Mouse (Mus musculus): Measurements from ENCODE around the gene Fam98b. TPM values are rescaled to one million over a fixed set of nuclear protein-coding genes. Genes with fewer than 3 reads are reported as not detected.

Gene Fam98b
- polyA plus RNA-seq, 1 experiment from 2014 or later: 19.2 TPM

DNA sequence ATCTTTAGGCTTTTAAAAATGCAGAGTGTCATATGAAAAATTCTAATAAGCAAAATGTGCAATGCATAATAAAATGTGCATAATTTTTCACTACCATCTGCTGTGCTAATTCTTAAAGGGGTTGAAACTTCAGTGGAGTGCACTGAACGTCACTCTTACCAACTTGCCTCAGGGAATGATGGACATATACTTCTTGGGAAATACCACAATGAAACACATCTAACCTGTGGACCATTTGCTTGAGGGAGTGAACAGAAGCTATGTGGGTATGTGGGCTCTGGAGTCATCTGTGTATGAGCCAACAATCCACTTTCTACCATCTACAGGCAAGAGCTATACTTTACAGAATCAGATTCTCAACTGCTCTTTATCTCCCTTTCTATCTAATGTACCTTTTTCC is 61.8 kb downstream of the Fam98b start:
- no peaks in the 10 kb centered on the region for H3K27me3 ChIP-seq (ENCODE audit: low read depth, poor library complexity, severe bottlenecking)
- no peak for DNase-seq (ENCODE audit: low spot score)
- H3K27ac ChIP-seq: no peak overlapping the region
- H3K36me3 ChIP-seq: no peaks in the 10 kb centered on the region
- H3K4me3 ChIP-seq: no peak overlapping the region
- H3K9me3 ChIP-seq (replicated peaks): no peaks in the 10 kb centered on the region
- WGBS: 87% methylated on average over 1 of the region's 1 CpGs
- H3K4me1 ChIP-seq: no peaks in the 10 kb centered on the region

- Histone ChIP-seq H3K4me1 (no peaks in the 10 kb centered on the region), H3K9me3 (replicated peaks) (no peaks in the 10 kb centered on the region), H3K27me3 (ENCODE audit: low read depth, poor library complexity, severe bottlenecking) (no peaks in the 10 kb centered on the region), H3K4me3 (no peak overlapping the region), H3K36me3 (no peaks in the 10 kb centered on the region), H3K27ac (no peak overlapping the region)
- WGBS: 72% methylated on average over 2 of the region's 2 CpGs
- no peak for DNase-seq (ENCODE audit: low spot score)
These were observed 62.5 kb downstream of the Fam98b start for GRCm38 (mm10) chr2:117312030-117312429.

DNA sequence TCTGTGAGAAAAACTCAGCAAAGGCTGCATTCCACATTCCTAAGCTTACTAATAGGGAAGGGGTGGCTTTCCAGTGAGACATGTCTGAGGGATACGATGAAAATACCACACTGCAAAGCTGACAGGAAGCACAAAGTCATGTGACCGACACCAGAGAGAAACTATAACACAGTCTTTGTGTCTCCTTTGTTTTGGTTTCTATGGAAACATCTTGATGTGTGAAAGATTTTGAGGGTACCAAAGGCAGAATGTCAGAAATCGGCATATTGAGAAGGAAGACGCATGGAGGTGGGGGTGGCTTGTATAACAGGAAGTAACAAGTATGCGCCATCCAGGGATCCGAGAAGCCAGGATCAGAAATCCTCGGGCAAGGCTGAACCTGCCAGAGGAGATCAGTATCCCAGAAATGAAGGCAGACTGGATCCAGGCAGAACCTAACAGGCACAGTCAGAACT is 62.9 kb downstream of the Fam98b start:
- no peaks in the 10 kb centered on the region for H3K36me3 ChIP-seq
- no peaks in the 10 kb centered on the region for H3K9me3 ChIP-seq (replicated peaks)
- H3K4me3 ChIP-seq: no peak overlapping the region
- 85% methylated on average over 7 of the region's 7 CpGs for WGBS
- DNase-seq (ENCODE audit: low spot score): no peak
- H3K4me1 ChIP-seq: no peaks in the 10 kb centered on the region
- H3K27me3 ChIP-seq (ENCODE audit: low read depth, poor library complexity, severe bottlenecking): no peaks in the 10 kb centered on the region
- H3K27ac ChIP-seq: no peak overlapping the region

GRCm38 (mm10) chr2:117313586-117314235 is 64.2 kb downstream of the Fam98b start:
- no peaks in the 10 kb centered on the region for H3K36me3 ChIP-seq
- no peak overlapping the region for H3K27ac ChIP-seq
- WGBS: 94% methylated on average over 5 of the region's 5 CpGs

DNA sequence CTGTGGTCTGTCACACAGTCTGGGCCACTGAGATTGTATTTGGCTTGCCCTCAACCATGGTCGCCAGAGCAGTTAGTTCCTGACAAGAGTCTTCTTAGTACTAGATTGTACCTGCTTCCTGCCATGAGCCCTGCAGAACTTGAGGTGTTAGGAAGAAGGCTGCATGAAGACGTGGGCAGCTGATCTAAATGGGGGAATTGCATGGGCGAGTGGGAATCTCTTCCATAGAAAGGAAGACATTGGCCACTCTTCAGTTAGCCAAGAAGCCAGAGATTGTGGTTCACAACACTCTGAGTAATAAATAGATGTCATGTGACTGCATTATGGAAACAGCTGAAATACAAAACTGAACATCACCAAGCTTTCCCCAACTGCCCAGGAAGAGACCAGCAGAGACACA is 69.5 kb downstream of the Fam98b start:
- Histone ChIP-seq H3K36me3 (no peaks in the 10 kb centered on the region), H3K27me3 (ENCODE audit: low read depth, poor library complexity, severe bottlenecking) (no peaks in the 10 kb centered on the region), H3K4me3 (no peak overlapping the region), H3K4me1 (no peaks in the 10 kb centered on the region), H3K27ac (no peak overlapping the region), H3K9me3 (replicated peaks) (no peaks in the 10 kb centered on the region)
- WGBS: 82% methylated on average over 3 of the region's 3 CpGs
- no peak for DNase-seq (ENCODE audit: low spot score)

More at GRCm38 (mm10) chr2:117313586-117314235, 64.2 kb downstream of the Fam98b start:
- Histone ChIP-seq H3K4me1 (no peaks in the 10 kb centered on the region), H3K9me3 (replicated peaks) (no peaks in the 10 kb centered on the region), H3K4me3 (no peak overlapping the region), H3K27me3 (ENCODE audit: low read depth, poor library complexity, severe bottlenecking) (no peaks in the 10 kb centered on the region)
- no peak for DNase-seq (ENCODE audit: low spot score)

Other genes with a start within 250 kb of the Fam98b start
- gene Spred1, start 128.4 kb upstream of the Fam98b start, polyA plus RNA-seq (2016; fragmentation: Nextera tagmentation; extraction: Ambion mirVana): 14.9 and 17.1 TPM in 2 replicates
- gene Rasgrp1, start 93.3 kb downstream of the Fam98b start, polyA plus RNA-seq (2016; fragmentation: Nextera tagmentation; extraction: Ambion mirVana): 0.21 and 0.40 TPM in 2 replicates

Measured in limb, embryonic 10.5 days (tissue).